Mouse (Mus musculus): Measurements from ENCODE around the gene Antxr1.

Gene Antxr1

DNA sequence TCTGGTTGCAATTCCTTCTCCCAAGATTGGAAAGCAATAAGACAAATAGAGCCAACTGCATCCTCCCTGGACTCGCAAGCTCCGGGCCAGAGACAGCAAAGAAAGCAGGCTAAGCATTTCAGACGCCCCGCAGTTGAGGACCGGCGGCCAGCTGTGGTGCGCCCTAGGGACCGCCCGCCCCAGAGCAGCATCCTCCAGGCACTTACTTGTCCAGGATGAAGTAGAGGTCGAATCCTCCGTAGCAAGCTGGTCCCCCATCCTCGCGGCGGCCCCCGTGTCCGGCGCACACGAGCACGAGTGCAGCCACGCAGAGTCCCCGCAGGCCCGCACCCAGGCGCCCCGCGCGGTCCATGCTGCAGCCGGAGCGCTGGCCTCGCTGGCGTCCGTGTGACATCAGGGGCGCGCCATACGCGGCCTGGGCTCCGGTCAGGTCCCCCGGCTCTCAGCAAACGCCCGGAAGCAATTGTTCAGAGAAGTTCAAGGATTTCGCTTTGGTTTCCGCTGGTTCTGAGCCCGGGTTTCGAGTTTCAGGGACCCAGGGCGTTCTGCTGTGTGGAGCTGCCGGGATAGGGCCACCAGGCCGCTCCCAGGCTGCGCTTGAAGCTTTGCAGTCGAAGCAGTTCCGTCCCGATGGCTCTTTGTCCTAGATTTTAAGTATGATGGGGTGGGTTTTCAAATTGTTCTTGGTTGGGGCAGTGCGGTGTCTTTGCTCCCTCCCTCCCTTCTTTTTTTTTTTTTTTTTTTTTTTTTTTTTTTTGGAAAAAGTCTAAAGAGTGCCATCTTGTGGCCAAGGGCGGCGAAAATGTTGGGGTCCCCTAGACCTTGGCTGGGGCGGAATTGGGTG lies at the start of gene Antxr1:
Antxr1 (minus strand) TSS at position 731 of the 844 bp plus-strand sequence.
- DNase-seq (ENCODE audit: low spot score in 2 of 2): peak; percentile 40 to 67

GRCm38 (mm10) chr6:87384761-87385160 lies 49.1 kb upstream of the Antxr1 start:
- DNase-seq (ENCODE audit: low spot score in 2 of 2): no peak

GRCm38 (mm10) chr6:87383926-87384691 lies 48.5 kb upstream of the Antxr1 start:
- peak in 1 of 2 experiments; percentile 26 for DNase-seq (ENCODE audit: low spot score in 2 of 2)

- DNase-seq (ENCODE audit: low spot score in 2 of 2): no peak
Measured at GRCm38 (mm10) chr6:87373057-87373456, 37.4 kb upstream of the Antxr1 start, which contains the start of gene Gkn2. Gene Gkn2 (plus strand): TSS chr6:87373357.

GRCm38 (mm10) chr6:87369223-87369622 lies 33.6 kb upstream of the Antxr1 start:
- no peak for DNase-seq (ENCODE audit: low spot score in 2 of 2)

DNA sequence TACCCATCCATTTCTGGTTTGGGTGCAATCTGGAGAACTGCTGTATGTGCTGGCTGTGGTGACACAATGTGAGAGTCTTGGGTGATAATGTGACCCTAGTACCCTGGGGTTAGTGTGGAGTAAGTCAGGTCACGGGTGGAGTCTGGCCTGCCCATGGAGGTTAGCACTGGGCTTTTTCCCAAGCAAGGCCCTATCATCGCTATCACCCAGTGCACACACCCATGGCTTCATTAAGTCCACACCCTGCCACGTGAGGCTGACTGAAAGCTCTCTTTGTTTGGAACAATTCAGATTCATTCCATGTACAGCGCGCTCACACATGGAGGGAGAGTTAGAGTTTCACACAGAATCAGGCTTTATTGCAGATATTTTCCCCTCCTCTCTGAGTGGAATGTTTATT lies 18.8 kb upstream of the Antxr1 start:
- no peak for DNase-seq (ENCODE audit: low spot score in 2 of 2)

DNA sequence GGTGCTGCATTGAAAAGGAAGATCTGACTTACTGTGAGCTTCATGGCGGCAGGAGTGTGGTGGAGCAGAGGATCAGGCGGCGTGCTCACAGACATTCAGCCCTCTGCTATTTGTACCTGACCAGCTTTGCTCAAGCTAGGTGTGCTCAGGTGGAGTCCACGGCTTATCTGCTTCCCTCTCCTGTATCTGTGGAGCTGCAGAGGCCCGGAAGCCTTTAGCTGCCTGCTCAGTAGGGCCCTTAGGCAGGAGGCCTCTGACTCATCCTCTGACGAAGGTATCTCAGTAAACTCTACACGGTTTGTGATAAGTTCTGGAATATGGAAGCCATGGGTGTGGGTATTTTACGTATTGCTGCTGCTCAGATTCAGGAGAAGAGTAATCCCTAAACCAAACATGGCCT lies 15.2 kb upstream of the Antxr1 start, which contains the start of gene Gkn1:
Gkn1 (minus strand) TSS at position 114 of the 400 bp plus-strand sequence.
- no peak for DNase-seq (ENCODE audit: low spot score in 2 of 2)

DNA sequence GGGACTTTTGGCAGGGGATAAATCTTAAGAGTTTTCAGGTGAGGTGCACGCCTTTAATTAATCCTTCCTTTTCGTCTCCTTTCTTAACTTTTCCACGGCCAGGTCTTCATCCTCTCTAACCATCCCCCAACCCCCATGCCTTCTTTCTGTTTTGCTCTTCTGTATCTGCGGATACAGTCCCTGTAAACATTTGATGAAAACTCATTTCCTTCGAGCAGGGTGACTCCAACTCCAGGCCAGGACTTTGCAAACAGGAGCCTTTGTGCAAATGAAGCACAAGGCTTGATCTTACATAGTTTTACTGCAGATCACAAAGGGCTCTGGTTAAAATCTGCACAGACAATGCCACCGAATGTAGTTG lies 294 bp upstream of the Antxr1 start:
- DNase-seq (ENCODE audit: low spot score in 2 of 2): no peak

GRCm38 (mm10) chr6:87334361-87335090 lies 1.1 kb downstream of the Antxr1 start:
- no peak for DNase-seq (ENCODE audit: low spot score in 2 of 2)

DNA sequence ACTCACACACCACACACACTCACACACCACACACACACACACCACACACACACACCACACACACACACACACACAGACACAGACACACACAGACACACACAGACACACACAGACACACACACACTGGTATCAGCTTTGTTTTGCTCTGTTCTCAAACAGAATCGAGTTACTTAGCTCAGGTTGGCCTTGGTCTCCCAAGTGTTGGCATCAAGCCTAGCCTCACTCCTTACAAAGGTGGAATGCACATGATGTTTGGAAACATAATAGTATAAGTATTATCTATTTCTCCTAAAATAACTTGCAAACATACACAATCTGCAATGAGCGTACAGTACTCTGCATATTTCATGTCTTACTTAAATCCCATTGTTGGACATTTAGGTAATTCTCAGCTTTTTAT lies 3.2 kb downstream of the Antxr1 start:
- no peak for DNase-seq (ENCODE audit: low spot score in 2 of 2)

DNA sequence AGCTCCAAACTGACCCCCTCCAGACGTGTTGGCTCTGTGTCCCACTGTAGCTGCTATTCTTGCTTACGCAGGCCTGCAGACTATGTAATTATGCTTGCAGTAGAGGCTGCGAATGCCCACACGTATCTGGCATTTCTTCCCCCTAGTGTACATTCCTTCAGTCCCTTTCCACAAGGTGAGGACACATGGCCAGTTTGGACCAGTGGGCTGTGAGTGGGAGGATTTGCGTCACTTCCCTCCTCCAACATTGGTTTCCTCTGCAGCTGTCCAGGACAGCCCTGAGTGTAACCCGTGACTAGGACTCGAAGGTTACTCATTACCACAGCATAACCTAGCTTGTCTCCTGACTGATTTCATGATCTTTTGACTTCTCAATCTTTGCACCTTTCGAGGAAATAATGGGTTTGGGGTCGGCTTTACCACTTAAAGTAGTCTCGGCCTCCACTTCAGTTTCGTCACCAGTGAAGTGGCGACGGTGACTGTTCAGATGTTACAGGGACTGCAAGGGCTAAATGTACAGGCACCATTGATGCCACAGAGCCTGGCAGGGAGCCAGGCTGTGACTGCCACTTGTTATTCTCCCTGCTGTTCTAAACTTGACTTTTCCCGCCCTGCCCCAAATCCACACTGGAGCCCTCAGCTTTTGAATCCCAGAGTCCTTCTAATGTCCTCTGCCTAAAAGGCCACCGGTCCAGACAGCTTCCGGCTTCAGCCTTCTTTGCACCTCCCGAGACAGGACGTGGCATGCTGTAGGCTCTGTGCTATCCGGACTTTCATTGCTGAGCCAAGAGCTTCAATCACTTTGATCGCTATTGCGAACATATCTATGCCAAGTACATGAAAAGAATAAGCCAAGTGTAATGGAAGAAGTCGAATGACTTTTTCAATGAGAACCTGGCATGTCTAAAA lies 7.1 kb downstream of the Antxr1 start:
- no peak for DNase-seq (ENCODE audit: low spot score in 2 of 2)

DNA sequence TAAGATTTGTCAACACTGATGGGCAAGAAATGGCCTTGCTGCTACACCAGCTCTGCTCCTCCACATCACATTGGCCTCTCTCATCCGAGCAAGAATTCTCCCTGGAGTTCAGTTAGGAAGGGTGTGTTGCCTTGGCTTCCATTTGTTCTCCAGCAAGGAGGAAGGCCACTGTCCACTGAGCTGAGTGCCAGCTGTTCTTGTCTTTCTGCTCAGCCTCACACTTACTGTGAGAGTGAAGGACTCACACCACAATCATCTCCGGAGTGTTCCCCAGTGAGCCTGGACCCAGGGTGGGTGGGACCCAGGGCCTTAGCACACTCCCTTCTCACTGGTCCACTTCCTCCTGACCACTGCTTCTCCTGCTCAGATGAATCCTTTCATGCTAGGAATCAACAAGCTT lies 8.7 kb downstream of the Antxr1 start:
- DNase-seq (ENCODE audit: low spot score in 2 of 2): no peak

DNA sequence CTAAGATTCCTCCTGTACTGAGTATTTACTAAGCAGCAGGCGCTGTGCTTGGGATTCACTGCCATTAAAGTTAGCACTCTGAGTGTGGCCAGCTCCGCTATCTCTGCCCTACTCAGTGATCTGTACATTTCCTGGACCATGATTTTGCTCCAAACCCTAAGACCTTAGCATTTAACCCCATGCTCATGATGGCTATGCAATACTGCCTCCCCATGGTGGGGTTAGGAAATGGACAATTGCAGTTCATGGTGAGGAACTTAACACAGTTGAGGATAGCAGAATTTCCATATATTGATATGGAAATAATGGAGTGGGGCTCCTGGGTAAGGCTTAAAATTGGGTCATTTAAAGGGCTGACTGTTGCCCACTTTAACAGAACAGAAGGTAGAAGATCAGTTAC lies 12.2 kb downstream of the Antxr1 start:
- no peak for DNase-seq (ENCODE audit: low spot score in 2 of 2)

- no peak for DNase-seq (ENCODE audit: low spot score in 2 of 2)
Measured at GRCm38 (mm10) chr6:87318651-87319050, 17.0 kb downstream of the Antxr1 start.

- peak in 1 of 2 experiments; percentile 52 for DNase-seq (ENCODE audit: low spot score in 2 of 2)
Measured at GRCm38 (mm10) chr6:87316966-87317365, 18.7 kb downstream of the Antxr1 start.

GRCm38 (mm10) chr6:87312761-87313160 lies 22.9 kb downstream of the Antxr1 start:
- no peak for DNase-seq (ENCODE audit: low spot score in 2 of 2)

DNA sequence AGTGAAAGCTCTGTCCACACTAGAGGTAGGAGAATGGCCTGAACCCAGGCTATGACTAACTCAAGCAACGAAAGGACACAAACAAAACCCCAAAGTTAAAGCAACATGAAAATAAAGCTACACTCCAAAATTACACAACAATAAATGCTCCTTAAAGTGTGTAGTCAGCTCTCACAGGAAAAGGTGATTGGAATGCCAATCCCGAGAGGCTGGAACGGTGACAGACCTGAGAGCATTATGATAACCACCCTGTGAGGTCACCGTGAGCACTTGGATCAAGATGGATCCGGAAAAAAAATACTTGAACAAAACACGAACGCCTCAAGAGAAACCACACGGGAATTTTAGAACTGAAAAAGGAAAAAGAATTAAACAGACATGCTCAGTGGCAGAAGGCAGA lies 31.1 kb downstream of the Antxr1 start:
- DNase-seq (ENCODE audit: low spot score in 2 of 2): no peak

DNA sequence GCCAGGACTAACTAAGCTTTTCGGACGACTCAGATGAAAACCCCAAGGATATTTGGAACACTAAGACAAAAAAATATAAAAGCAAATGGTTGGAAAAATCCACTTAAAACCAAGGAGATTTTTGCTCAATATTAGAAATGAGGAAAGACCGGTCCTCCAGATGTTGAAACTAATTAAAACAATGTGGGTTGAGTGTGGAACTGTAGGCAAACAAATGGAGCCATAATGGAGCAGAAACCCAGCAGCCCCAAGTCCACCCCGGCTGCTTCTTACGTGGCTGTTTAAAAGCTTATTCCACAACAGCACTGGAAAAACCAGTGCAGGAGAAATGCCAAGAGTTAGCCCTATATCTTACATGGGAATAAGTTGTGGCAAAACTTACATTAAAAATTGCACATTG lies 32.9 kb downstream of the Antxr1 start:
- no peak for DNase-seq (ENCODE audit: low spot score in 2 of 2)

DNA sequence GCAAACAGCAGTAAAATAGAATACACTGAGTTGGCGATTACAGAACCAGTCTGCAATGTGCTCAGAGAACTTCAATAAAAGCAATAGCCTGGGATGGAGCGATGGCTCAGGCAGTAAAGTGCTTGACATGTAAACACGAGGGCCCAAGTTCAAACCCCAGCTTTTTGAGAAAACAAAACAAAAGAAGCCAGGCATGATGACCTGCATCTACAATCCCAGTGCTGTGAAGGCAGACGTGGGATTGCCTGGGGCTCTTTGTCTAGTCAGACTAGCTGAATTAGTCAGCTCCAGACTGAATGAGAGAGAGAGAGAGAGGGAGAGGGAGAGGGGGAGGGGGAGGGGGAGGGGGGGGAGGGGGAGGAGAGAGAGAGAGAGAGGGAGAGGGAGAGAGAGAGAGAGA lies 33.6 kb downstream of the Antxr1 start:
- no peak for DNase-seq (ENCODE audit: low spot score in 2 of 2)

DNA sequence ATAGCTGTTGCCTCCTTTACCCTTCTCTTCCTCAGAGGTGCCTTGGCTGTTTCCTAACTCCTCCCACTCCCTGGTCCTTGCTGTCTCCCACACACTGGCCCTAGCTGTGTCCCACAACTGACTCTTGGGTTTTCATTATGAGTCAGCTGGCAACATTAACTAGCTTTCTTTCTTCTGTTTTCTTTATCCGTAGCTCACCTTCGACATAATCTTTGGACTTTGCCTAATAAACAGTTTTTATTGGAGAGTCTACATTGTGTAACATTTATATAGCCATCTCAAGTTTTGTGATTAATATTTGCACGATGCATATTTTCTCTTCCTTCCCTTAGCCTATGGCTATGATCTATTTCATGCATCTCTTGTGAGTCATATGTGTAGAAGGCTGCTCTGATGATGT lies 40.7 kb downstream of the Antxr1 start:
- peak in 1 of 2 experiments; percentile 41 for DNase-seq (ENCODE audit: low spot score in 2 of 2)
